Mouse (Mus musculus) neural tube, embryonic 14.5 days (tissue): Measurements from ENCODE around the gene Galnt10. TPM values are rescaled to one million over a fixed set of nuclear protein-coding genes. Genes with fewer than 3 reads are reported as not detected.

Source experiments
- ATAC-seq: fragments of 200-750 bp; cut with Nextera tagmentation; 2 replicates; pipeline ENCODE4 v1.8.0; 2017; ENCODE audit warnings: low read depth, mild to moderate bottlenecking, moderate TSS enrichment, moderate library complexity
- H3K27ac ChIP-seq: fragments of 300-500 bp; sonication (generic); 2 replicates; pipeline ENCODE4 v1.5.1; 2014; ENCODE audit warnings: low read depth, mild to moderate bottlenecking, control low read depth, low read length, moderate library complexity, mixed read lengths
- H3K27me3 ChIP-seq: fragments of 300-500 bp; sonication (generic); 2 replicates; pipeline ENCODE4 v1.6.1; 2014; ENCODE audit warnings: low read length; ENCODE audit not compliant: control insufficient read depth, insufficient read depth
- H3K36me3 ChIP-seq: fragments of 300-500 bp; sonication (generic); 2 replicates; pipeline ENCODE4 v1.6.1; 2014; ENCODE audit warnings: low read length, mixed read lengths; ENCODE audit not compliant: control insufficient read depth, insufficient read depth
- H3K4me1 ChIP-seq: fragments of 300-500 bp; sonication (generic); 2 replicates; pipeline ENCODE4 v1.6.1; 2014; ENCODE audit warnings: low read length; ENCODE audit not compliant: control insufficient read depth, insufficient read depth
- H3K4me2 ChIP-seq: fragments of 300-500 bp; sonication (generic); 2 replicates; pipeline ENCODE4 v1.6.1; 2014; ENCODE audit warnings: mild to moderate bottlenecking, low read depth, low read length, control low read depth
- H3K4me3 ChIP-seq: fragments of 300-500 bp; sonication (generic); 2 replicates; pipeline ENCODE4 v1.5.1; 2014; ENCODE audit warnings: low read depth, low read length, control low read depth, mixed read lengths
- H3K9ac ChIP-seq: fragments of 300-500 bp; sonication (generic); replicated peaks from 2 replicates; pipeline ENCODE4 v1.6.1; 2014; ENCODE audit warnings: low read depth, mild to moderate bottlenecking, control low read depth, low read length, mixed read lengths
- H3K9me3 ChIP-seq: fragments of 300-500 bp; sonication (generic); 2 replicates; pipeline ENCODE4 v1.6.1; 2016; ENCODE audit warnings: low read length; ENCODE audit not compliant: control insufficient read depth
- WGBS: fragments of 180-500 bp; shearing (Covaris S2); extraction: QIAGEN DNeasy Blood & Tissue Kit; methylation state at CpG from one replicate; pipeline ENCODE4 v1.1.7; 2014; 5-methylcytosine and 5-hydroxymethylcytosine counted together
- polyA plus RNA-seq: library from polyadenylated mRNA; unstranded; fragments of >200 nt; fragmentation: Nextera tagmentation; extraction: Ambion mirVana; gene quantifications from 2 replicates; pipeline ENCODE4 v1.2.1, GENCODE M21; 2014

The Galnt10 gene
- polyA plus RNA-seq, 1 experiment from 2014 or later: 4.5 TPM

DNA sequence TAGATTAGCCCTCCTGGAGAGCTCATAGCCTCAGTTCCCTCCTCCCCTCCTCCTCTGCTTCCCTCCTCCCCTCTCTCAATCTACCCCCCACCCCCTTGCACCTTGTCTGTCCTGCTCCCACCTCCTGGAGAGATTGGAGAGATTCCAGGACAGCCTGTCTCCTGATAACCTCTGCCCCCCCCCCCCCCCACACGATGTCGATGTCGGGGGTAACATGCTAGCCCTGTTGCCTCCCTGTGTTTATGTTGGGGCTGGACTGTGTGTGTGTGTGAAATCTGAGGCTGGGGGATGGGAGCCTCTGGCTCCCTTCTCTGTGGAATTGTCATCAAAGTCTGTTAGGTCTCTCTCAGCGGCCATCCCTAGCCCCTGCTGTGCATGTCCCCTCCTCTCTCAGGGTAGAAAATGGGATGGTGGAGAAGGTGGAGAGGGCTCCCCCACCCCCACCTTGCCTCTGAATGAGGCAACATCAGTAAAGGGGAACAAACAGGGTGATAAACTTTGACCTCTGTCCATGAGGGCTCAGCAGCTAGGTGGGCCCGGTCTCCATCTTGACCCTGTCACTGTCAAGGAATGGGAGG lies 26.0 kb downstream of the Galnt10 start:
- H3K4me1 ChIP-seq: no peaks in the 10 kb centered on the region
- WGBS: 5% methylated on average over 5 of the region's 5 CpGs
- no peak overlapping the region for H3K27ac ChIP-seq
- H3K9ac ChIP-seq: no peak overlapping the region
- no peaks in the 10 kb centered on the region for H3K9me3 ChIP-seq
- ATAC-seq: no peak
- no peaks in the 10 kb centered on the region for H3K27me3 ChIP-seq
- H3K36me3 ChIP-seq: no peaks in the 10 kb centered on the region
- no peak overlapping the region for H3K4me3 ChIP-seq
- no peak overlapping the region for H3K4me2 ChIP-seq

DNA sequence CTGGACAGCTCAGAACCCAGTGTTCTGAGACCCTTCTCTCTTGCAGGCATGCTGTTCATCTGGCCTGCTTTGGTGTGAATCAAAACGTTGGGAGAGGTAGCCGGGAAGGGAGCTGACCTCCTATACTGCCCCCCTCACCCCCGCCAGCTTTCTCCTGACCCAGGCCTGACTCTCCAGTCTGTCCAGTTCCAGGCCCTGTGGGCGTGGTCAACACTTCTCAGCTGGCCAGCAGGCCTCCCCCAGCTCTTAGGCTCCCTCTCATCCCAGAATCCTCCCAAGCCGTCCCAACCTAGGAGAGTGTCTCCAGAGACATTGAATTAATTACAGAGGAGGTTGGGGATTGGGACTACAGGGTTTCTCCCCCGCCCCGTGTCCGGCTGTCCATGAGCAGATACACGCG lies 26.6 kb downstream of the Galnt10 start:
- 61% methylated on average over 10 of the region's 10 CpGs for WGBS
- H3K9me3 ChIP-seq: no peaks in the 10 kb centered on the region
- H3K27me3 ChIP-seq: no peaks in the 10 kb centered on the region
- no peak overlapping the region for H3K4me2 ChIP-seq
- ATAC-seq: no peak
- no peak overlapping the region for H3K27ac ChIP-seq
- H3K9ac ChIP-seq: no peak overlapping the region
- H3K36me3 ChIP-seq: no peaks in the 10 kb centered on the region
- no peaks in the 10 kb centered on the region for H3K4me1 ChIP-seq
- H3K4me3 ChIP-seq: no peak overlapping the region

DNA sequence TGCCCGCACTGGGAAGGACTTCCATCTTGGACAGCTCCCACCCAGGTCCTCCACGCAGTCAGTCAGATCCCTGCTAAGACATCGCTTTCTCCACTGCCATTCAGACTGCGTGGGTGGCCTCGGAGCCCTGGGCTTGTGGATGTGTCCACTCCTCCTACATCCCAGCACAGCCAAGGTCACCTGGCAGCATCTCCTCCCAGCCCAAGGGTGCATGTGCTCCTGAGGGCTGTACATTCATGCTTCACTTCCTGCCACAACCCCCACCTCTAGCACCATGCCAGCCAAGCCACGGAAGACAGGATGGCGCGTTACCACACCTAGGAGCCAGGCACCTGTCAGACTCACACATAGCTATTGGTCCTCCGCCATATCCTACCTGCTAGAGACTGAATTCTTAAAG lies 27.8 kb downstream of the Galnt10 start:
- no peak overlapping the region for H3K4me3 ChIP-seq
- 88% methylated on average over 9 of the region's 9 CpGs for WGBS
- H3K4me1 ChIP-seq: no peaks in the 10 kb centered on the region
- H3K27ac ChIP-seq: no peak overlapping the region
- H3K36me3 ChIP-seq: no peaks in the 10 kb centered on the region
- ATAC-seq: no peak
- no peaks in the 10 kb centered on the region for H3K27me3 ChIP-seq
- H3K4me2 ChIP-seq: no peak overlapping the region
- H3K9me3 ChIP-seq: no peaks in the 10 kb centered on the region
- H3K9ac ChIP-seq: no peak overlapping the region

DNA sequence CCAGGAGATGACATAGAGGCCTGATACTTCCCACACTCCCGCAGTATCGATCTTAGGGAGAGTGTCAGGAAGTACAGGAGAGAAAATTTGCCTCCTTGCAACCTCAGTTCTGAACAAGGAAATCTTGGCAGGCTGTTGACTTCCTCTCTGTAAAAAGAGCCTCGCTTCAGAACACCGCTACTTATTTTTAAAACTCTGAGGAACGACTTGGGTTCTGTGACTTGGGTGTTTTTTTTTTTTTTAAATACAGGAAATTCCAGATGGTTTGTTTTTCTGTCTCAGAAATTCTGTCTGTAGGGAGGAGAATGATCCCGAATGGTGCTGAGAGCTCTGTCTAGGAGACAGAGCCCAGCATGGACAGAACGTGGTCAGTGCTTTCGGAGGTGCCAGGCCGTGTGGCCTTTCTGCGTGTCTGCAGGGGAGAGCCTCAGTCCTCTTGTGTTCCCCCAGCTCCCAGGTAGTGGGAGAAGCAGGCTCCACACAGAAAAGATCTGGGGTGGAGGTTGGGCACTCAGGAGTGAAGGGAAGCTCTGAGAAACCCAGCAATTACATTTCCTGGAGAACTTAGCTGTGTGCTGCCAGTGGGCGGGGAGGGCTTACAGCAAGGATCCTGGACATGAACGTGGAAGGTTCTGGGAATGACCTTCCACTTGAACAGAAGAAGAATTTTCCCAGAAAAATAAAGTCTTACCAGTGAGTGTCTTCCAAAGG lies 28.9 kb downstream of the Galnt10 start:
- Histone ChIP-seq H3K9me3 (no peaks in the 10 kb centered on the region), H3K4me3 (no peak overlapping the region), H3K36me3 (no peaks in the 10 kb centered on the region), H3K4me2 (no peak overlapping the region), H3K4me1 (no peaks in the 10 kb centered on the region), H3K9ac (no peak overlapping the region), H3K27ac (no peak overlapping the region; the same call in 1 of the 2 replicates), H3K27me3 (no peaks in the 10 kb centered on the region)
- WGBS: 79% methylated on average over 12 of the region's 12 CpGs
- ATAC-seq: no peak

DNA sequence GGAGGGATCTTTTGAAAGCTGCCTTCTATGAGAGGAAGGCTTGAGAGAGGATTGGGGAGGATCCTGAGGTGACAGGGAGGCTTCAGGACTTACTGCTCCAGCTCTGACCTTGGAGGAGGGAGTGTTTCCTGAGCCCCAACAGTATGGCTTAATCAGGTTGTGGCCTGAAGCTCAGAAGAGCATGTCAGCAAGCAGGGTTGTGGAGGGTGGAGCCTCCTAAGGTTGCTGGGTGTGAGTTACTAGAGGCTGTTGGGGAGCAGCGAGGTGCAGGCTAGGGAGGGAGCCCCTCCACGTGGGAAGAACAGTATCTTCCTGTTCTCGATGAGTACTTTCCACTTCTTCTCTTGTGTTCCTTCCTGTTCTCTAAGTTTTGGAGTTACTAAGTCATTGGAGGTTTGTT lies 32.0 kb downstream of the Galnt10 start:
- H3K9ac ChIP-seq: no peak overlapping the region
- ATAC-seq: no peak
- no peak overlapping the region for H3K4me3 ChIP-seq
- H3K36me3 ChIP-seq: no peaks in the 10 kb centered on the region
- H3K27me3 ChIP-seq: no peaks in the 10 kb centered on the region
- H3K27ac ChIP-seq: no peak overlapping the region
- 66% methylated on average over 3 of the region's 3 CpGs for WGBS
- H3K9me3 ChIP-seq: no peaks in the 10 kb centered on the region
- H3K4me1 ChIP-seq: peaks cover 6% of the 10 kb centered on the region; the same call in 1 of the 2 replicates
- H3K4me2 ChIP-seq: no peak overlapping the region

DNA sequence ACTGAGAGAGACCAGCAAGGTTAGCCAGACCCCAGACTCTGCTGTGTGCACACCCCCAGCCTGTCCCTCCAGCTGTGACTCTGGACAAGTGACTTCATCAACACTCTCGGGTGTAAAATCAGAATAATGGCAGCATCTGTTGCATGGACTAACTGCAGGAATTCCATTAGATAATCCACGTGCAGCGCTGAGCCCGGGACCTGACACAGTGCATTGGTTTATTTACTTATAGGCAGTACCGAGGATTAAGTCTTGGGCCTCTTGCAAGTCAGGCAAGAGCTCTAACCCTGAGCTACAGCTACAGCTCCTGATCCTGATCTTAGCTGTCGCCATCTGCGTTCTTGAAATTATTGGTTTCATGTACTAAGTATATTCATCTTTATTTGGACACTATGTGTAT lies 37.3 kb downstream of the Galnt10 start:
- H3K9me3 ChIP-seq: no peaks in the 10 kb centered on the region
- WGBS: 51% methylated on average over 7 of the region's 7 CpGs
- no peaks in the 10 kb centered on the region for H3K27me3 ChIP-seq
- no peak overlapping the region for H3K27ac ChIP-seq
- no peak overlapping the region for H3K4me2 ChIP-seq
- peaks cover 31% of the 10 kb centered on the region for H3K4me1 ChIP-seq
- no peaks in the 10 kb centered on the region for H3K36me3 ChIP-seq
- no peak for ATAC-seq
- H3K9ac ChIP-seq: no peak overlapping the region
- H3K4me3 ChIP-seq: no peak overlapping the region

DNA sequence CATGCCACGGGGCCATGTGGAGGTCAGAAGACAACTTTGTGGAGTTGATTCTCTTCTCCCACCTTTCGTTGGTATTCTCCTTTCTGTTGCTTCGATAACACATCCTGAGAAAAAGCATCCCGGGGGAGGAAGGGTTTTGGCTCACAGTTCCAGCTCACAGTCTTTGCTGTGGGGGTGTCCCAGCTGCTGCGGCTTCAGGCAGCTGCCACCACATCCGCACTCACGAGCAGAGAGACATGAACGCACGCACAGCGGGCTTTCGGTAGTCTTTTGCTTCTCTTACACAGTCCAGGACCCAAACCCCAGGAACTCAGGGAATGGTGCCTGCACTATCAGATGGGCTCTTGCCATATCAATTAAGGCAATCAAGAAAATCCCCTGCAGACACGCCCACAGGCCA lies 37.9 kb downstream of the Galnt10 start:
- Histone ChIP-seq H3K36me3 (no peaks in the 10 kb centered on the region), H3K4me2 (no peak overlapping the region), H3K4me3 (no peak overlapping the region), H3K9me3 (no peaks in the 10 kb centered on the region), H3K27ac (no peak overlapping the region), H3K27me3 (no peaks in the 10 kb centered on the region), H3K9ac (no peak overlapping the region), H3K4me1 (peaks cover 31% of the 10 kb centered on the region)
- no peak for ATAC-seq
- 55% methylated on average over 12 of the region's 12 CpGs for whole genome bisulfite sequencing

DNA sequence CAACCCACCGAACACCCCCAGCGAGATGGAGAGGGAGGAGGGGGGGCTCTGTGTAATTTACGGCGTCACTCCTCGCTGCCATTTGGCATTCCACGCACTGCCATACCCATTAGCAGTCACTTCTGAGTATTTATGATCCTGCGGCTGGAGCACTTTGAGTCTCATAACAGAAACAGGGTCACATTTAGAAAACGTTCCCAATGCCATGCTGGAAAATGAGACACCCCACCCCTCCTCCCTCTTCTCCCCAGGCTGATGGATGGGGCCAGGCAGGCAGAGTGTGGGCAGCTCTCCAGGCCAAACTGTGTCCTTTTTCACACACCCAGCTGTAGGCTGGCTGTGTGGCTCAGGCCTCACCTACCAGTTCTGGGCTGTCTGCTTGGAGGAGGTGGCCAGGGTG lies 38.7 kb downstream of the Galnt10 start:
- H3K4me1 ChIP-seq: peaks cover 32% of the 10 kb centered on the region
- ATAC-seq: peak; percentile 66

DNA sequence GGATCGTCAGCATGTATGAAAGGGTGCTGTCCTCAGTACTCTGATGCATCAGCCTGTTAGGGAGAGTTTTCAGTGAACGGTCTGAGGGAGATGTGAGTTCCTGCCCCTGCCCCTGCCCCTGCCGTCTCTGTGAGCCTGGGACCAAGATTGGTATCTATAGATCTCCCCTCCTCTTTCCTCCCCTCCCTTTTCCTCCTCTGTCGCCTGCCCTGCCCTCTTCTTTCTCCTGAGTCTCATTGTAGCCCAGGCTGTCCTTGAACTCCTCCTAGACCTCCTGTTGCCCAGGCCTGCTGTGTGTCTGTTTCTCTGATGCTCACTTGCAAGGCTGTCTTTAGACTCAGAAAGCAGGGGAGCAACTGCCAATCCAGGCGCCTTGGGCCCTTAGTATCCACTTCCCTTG lies 39.6 kb downstream of the Galnt10 start:
- no peaks in the 10 kb centered on the region for H3K27me3 ChIP-seq
- H3K4me2 ChIP-seq: no peak overlapping the region
- H3K4me1 ChIP-seq: peaks cover 38% of the 10 kb centered on the region
- no peak overlapping the region for H3K27ac ChIP-seq
- no peak overlapping the region for H3K9ac ChIP-seq
- H3K9me3 ChIP-seq: no peaks in the 10 kb centered on the region
- H3K4me3 ChIP-seq: no peak overlapping the region
- ATAC-seq: no peak
- H3K36me3 ChIP-seq: no peaks in the 10 kb centered on the region
- 31% methylated on average over 5 of the region's 5 CpGs for WGBS

More for the DNA sequence above, 38.7 kb downstream of the Galnt10 start:
- Histone ChIP-seq H3K27me3 (no peaks in the 10 kb centered on the region), H3K4me3 (no peak overlapping the region), H3K27ac (peak overlapping the region; percentile 28; the same call in 1 of the 2 replicates), H3K9ac (no peak overlapping the region), H3K9me3 (no peaks in the 10 kb centered on the region), H3K36me3 (no peaks in the 10 kb centered on the region), H3K4me2 (no peak overlapping the region)
- WGBS: 4% methylated on average over 8 of the region's 8 CpGs
